ENCODE assay signal across 8 mouse cellular contexts in genomic region chr7:29043016-29043673, GRCm38 (mm10).
A peak's percentile ranks its signal among the peaks of the same experiment; 100 is the strongest.
DNase-seq lines count a peak whose midpoint lies in the region; ATAC-seq lines count a peak whose summit lies in the region.

No protein-coding gene starts in this region.

- H3K4me1 ChIP-seq in hindbrain, embryonic 10.5 days (replicated peaks), result peaks cover 42% of the 10 kb centered on the region
- no peaks in the 10 kb centered on the region for H3K4me1 ChIP-seq in hindbrain, embryonic 11.5 days (replicated peaks; ENCODE audit: control insufficient read depth, insufficient read depth, low read length)
- H3K4me1 ChIP-seq in lung, embryonic 16.5 days (replicated peaks; ENCODE audit: control insufficient read depth, insufficient read depth, low read length), result peaks cover 19% of the 10 kb centered on the region

- 82% methylated on average over 19 of the region's 19 CpGs for WGBS in hindbrain, embryonic 10.5 days
- WGBS in hindbrain, embryonic 11.5 days, result 83% methylated on average over 19 of the region's 19 CpGs
- WGBS in lung, embryonic 16.5 days, result 21% methylated on average over 19 of the region's 19 CpGs

- H3K4me3 ChIP-seq in hindbrain, embryonic 10.5 days, result no peak overlapping the region
- no peak overlapping the region for H3K4me3 ChIP-seq in hindbrain, embryonic 11.5 days (ENCODE audit: low read depth, low read length)
- H3K4me3 ChIP-seq in lung, embryonic 16.5 days (ENCODE audit: low read length), result peak overlapping the region; percentile 16; the same call in 1 of the 2 replicates

- H3K9me3 ChIP-seq in hindbrain, embryonic 10.5 days, result peaks cover under 1% of the 10 kb centered on the region; the same call in 1 of the 2 replicates
- no peaks in the 10 kb centered on the region for H3K9me3 ChIP-seq in hindbrain, embryonic 11.5 days (ENCODE audit: control insufficient read depth, low read length)
- H3K9me3 ChIP-seq in lung, embryonic 16.5 days (ENCODE audit: control insufficient read depth, low read length), result 0 out of 2 replicates have a peak, but pooled peaks cover 1% of the 10 kb centered on the region

- no peaks in the 10 kb centered on the region for H3K36me3 ChIP-seq in hindbrain, embryonic 10.5 days
- no peaks in the 10 kb centered on the region for H3K36me3 ChIP-seq in hindbrain, embryonic 11.5 days (ENCODE audit: control insufficient read depth, insufficient read depth, low read length)
- no peaks in the 10 kb centered on the region for H3K36me3 ChIP-seq in lung, embryonic 16.5 days (ENCODE audit: control insufficient read depth, insufficient read depth, low read length)

- ATAC-seq in hindbrain, embryonic 11.5 days (ENCODE audit: low FRiP score), result no peak
- peak; percentile 76 for ATAC-seq in lung, embryonic 16.5 days (ENCODE audit: low read depth)
- ATAC-seq in erythroid progenitor cell, adult 5-6 weeks (replicated peaks; ENCODE audit: low FRiP score, poor library complexity, severe bottlenecking), result no peak

- H3K27ac ChIP-seq in hindbrain, embryonic 10.5 days, result peak overlapping the region; percentile 53; the same call in 1 of the 2 replicates
- H3K27ac ChIP-seq in hindbrain, embryonic 11.5 days (ENCODE audit: low read depth, low read length), result no peak overlapping the region
- H3K27ac ChIP-seq in lung, embryonic 16.5 days (ENCODE audit: low read length), result peak overlapping the region; percentile 41

- peaks cover 8% of the 10 kb centered on the region for H3K27me3 ChIP-seq in hindbrain, embryonic 10.5 days (ENCODE audit: insufficient read depth, poor library complexity, severe bottlenecking)
- no peaks in the 10 kb centered on the region for H3K27me3 ChIP-seq in hindbrain, embryonic 11.5 days (ENCODE audit: control insufficient read depth, insufficient read depth, low read length)
- H3K27me3 ChIP-seq in lung, embryonic 16.5 days (ENCODE audit: control insufficient read depth, insufficient read depth, low read depth, low read length), result no peaks in the 10 kb centered on the region

- H3K4me2 ChIP-seq in hindbrain, embryonic 11.5 days (replicated peaks; ENCODE audit: low read depth, low read length), result no peak overlapping the region
- H3K4me2 ChIP-seq in lung, embryonic 16.5 days (ENCODE audit: low read depth, low read length), result peak overlapping the region; percentile 37

- no peak overlapping the region for H3K9ac ChIP-seq in hindbrain, embryonic 11.5 days (ENCODE audit: low read depth, low read length)
- no peak overlapping the region for H3K9ac ChIP-seq in lung, embryonic 16.5 days (ENCODE audit: low read length)

- no peak for DNase-seq in hindbrain, embryonic 10.5 days (ENCODE audit: low spot score)
- DNase-seq in hindbrain, embryonic 11.5 days (ENCODE audit: low spot score), result no peak
- peak; percentile 23 to 34 for DNase-seq in cerebellum, postnatal 36 days
- DNase-seq in heart, adult 9 months (ENCODE audit: low spot score in 2 of 2), result peak; percentile 72 to 81
- peak; percentile 84 for DNase-seq in kidney, postnatal 10 days
- peak; percentile 87 for DNase-seq in skeletal muscle tissue, adult 2 months (ENCODE audit: low read depth, low spot score)

Comparison
In these comparisons a context has a peak if more than half of its experiments do, and no peak if none do; other contexts are left out.
1. DNase-seq: peak in cerebellum, postnatal 36 days (2 of 2), heart, adult 9 months (2 of 2), kidney, postnatal 10 days (single experiment) and skeletal muscle tissue, adult 2 months (single experiment); none in hindbrain, embryonic 10.5 days (single experiment) and hindbrain, embryonic 11.5 days (single experiment).